Mouse (Mus musculus) embryonic fibroblast, embryonic 13.5 days (primary cell): ENCODE measurements around the gene Slc4a4. TPM values are rescaled to one million over a fixed set of nuclear protein-coding genes. Genes with fewer than 3 reads are reported as not detected.
A peak's percentile ranks its signal among the peaks of the same experiment; 100 is the strongest.

Experiments used
- H3K27ac ChIP-seq: 2 replicates; pipeline ENCODE4 v1.5.1; 2012; ENCODE audit warnings: low read length, control low read depth, inconsistent platforms; ENCODE audit not compliant: insufficient read depth
- H3K4me1 ChIP-seq: 2 replicates; pipeline ENCODE4 v1.6.1; 2011; ENCODE audit warnings: low read length; ENCODE audit not compliant: control insufficient read depth, insufficient read depth
- H3K4me3 ChIP-seq: 2 replicates; pipeline ENCODE4 v1.5.1; 2011; ENCODE audit warnings: mild to moderate bottlenecking, control low read depth, low read length; ENCODE audit not compliant: insufficient read depth
- CTCF ChIP-seq: IDR thresholded peaks from 2 replicates; pipeline ENCODE4 v1.5.1; 2011; ENCODE audit warnings: mild to moderate bottlenecking, control low read depth, low read length, moderate library complexity, borderline replicate concordance; ENCODE audit not compliant: insufficient read depth
- POLR2A ChIP-seq: IDR thresholded peaks from 2 replicates; pipeline ENCODE4 v1.6.1; 2011; ENCODE audit warnings: low read depth, mild to moderate bottlenecking, control low read depth, low read length, moderate library complexity
- polyA plus RNA-seq: library from polyadenylated mRNA; stranded (reverse); fragments of >200 nt; gene quantifications from 2 replicates; pipeline ENCODE4 v1.2.4, GENCODE M21; 2011; ENCODE audit warnings: low read depth; ENCODE audit not compliant: missing spikeins, insufficient read length

The Slc4a4 gene
- polyA plus RNA-seq, 1 experiment: 6.6 TPM

DNA sequence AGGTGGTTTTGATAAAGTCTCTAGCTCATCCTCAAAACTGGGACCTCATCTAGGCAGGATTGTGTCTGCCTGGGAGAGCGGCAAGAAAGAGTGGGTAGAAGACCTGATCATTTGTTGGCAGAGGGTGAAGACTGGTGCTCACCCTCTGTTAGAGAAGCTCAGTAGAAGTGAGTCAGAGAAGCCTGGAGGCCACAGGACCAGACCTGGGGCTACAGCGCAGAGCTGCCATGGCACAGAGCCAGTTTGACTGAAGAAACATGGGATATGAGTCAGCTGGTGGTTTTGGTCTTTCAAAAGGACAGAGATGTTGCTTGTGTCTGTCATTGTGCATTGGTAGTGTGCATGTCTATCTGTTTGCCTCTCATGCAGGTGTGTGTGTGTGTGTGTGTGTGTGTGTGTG, 26.0 kb downstream of the Slc4a4 start:
- no peaks in the 10 kb centered on the region for H3K4me1 ChIP-seq
- no peak for TF ChIP-seq CTCF

GRCm38 (mm10) chr5:88915082-88915481, 28.5 kb downstream of the Slc4a4 start:
- Histone ChIP-seq H3K27ac (no peak overlapping the region), H3K4me1 (no peaks in the 10 kb centered on the region), H3K4me3 (no peak overlapping the region)
- TF ChIP-seq POLR2A: no peak
- TF ChIP-seq CTCF: no peak

More for the DNA sequence above, 26.0 kb downstream of the Slc4a4 start:
- Histone ChIP-seq H3K27ac (no peak overlapping the region), H3K4me3 (no peak overlapping the region)

DNA sequence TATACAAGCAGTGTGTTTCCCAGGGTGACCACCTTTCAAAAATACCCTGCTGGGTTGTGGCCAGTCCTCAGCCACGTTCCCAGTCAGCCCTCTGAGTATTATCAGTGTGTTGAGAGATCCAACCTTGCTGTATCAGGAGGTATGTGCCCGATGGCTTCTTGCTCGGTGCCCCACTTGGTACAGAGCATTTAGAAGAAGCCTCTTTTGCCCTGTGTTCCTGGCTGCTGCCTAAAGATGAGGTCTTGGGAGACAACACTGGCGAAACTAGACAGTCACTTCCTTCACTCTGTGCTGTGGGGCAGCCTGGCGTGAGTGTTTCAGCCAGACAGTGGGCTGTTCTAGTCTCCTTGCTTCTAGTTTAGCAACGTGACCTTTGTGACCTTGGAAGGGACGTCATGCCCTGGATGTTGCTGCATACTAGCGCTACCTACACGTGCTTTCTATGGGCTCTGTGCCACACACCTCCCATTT, 29.9 kb downstream of the Slc4a4 start:
- Histone ChIP-seq H3K4me3 (no peak overlapping the region), H3K4me1 (no peaks in the 10 kb centered on the region), H3K27ac (no peak overlapping the region)
- TF ChIP-seq CTCF (no peak), POLR2A (no peak)

DNA sequence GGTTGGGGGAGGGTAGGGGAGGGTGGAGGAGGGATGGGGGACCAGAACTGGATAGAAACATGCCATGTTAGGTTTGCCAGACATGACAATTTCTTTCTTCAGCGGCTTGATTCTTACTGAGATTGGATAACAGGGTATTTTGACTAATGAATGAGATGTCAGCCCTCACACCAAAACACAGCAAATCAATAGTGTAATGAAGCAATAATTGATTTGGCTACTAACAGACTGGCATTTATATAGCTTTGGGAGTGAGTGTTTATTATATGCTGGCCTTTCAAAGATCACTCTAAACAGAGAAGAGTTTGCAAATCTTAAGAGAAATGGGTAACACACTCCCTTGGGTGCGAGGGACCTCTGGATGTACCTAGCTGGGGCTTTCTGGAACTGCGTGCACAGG, 30.6 kb downstream of the Slc4a4 start:
- Histone ChIP-seq H3K4me3 (no peak overlapping the region), H3K4me1 (no peaks in the 10 kb centered on the region), H3K27ac (no peak overlapping the region)
- no peak for TF ChIP-seq CTCF
- TF ChIP-seq POLR2A: no peak

DNA sequence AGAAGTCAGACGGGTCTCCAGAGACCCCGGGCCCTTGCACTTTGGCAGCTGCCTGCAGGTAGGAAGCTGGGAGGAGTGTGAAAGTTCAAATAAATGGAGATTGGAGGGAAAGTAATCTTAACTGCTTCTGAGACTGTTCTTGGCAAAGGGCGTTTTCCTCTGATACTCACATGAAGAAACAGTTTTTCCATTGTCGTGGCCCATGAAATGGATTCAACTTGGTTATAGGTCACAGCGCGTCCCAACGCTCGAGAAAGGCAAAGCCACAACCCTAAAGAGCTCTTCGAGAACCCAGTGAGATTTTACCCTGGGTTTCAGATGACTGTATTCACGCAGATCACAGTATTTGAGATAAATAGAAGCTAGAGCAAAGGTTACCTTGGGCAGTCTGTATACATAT, 31.0 kb downstream of the Slc4a4 start:
- Histone ChIP-seq H3K4me3 (no peak overlapping the region), H3K27ac (no peak overlapping the region), H3K4me1 (no peaks in the 10 kb centered on the region)
- TF ChIP-seq POLR2A (no peak), CTCF (no peak)

DNA sequence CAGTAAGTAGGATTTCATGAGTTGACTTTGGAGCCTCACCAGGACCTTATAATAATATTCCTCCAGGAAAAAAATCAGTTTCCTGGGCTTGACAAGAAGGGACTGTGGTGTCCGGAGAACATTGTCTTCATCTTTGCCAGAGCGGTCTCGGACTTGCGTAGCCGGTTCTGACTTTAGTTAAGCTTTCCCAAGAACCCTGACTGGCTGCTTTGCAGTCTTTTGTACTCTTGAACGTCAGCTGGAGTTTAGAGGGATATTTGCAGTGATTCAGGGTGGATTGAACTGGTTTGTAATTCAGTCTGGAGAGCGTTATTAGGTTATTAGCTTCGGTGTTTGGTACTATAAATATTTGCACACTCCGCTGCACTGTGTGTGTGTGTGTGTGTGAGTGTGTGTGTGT, 31.9 kb downstream of the Slc4a4 start:
- TF ChIP-seq CTCF (no peak), POLR2A (no peak)
- H3K4me3 ChIP-seq: no peak overlapping the region
- no peaks in the 10 kb centered on the region for H3K4me1 ChIP-seq
- H3K27ac ChIP-seq: no peak overlapping the region

DNA sequence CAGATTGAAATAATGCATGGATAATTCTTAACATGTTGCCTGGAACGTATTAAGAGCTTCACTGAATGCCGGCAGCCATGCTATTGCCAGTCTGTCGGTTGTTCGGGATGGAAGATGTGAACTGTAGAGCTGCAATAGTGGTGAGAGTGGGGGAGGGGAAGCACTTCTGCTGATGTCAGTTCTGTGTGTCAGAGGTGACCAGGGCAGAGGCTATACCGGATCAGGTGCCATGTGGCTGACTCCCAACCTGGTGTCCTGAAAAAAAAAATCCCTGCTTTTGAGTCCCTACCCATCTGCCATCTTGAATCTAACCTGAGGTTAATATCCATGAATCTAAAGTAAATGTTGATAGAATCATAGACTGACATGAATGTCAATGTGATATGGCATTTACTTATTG, 39.0 kb downstream of the Slc4a4 start:
- no peak overlapping the region for H3K27ac ChIP-seq
- TF ChIP-seq CTCF: no peak
- TF ChIP-seq POLR2A: no peak
- no peak overlapping the region for H3K4me3 ChIP-seq
- H3K4me1 ChIP-seq: peaks cover 5% of the 10 kb centered on the region; the same call in 1 of the 2 replicates

DNA sequence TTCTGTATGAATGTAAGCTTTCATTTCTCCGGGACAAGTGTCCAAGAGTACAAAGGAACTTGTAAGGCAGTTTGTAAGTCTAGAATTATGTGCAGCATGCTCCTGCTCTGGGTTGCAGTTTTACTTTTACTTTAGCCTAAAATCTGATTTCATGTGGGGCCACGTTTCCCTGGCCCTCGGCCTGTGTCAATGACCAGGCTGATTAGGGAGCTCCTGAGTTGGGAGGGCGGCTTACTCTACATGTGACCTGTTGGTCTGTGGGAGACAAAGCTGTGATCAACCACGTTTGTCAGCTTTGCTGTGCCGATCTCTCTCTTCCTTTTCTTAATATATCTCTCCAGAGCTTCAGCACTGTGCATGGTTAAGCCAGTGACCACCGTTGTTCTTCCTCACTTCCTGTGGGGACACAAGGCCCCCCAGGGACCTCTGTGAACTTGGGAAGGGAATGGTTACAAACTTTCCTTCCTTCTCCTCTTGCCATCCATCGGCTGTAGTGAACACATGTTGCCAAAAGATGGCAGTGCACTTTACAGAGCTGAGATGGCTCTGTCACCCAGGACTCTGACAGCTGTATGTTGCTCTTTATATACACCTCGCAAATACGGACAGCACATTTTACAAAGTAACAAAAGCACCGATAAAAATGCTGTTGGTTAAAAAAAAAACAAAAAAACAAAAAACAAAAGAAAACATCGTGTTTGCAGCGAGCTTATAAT, 41.7 kb downstream of the Slc4a4 start:
- Histone ChIP-seq H3K27ac (no peak overlapping the region), H3K4me1 (peaks cover 5% of the 10 kb centered on the region), H3K4me3 (no peak overlapping the region)
- peak; percentile 44; the same call in 1 of the 2 replicates for TF ChIP-seq CTCF
- no peak for TF ChIP-seq POLR2A

GRCm38 (mm10) chr5:88929392-88930094, 42.9 kb downstream of the Slc4a4 start:
- TF ChIP-seq CTCF (no peak), POLR2A (no peak)
- no peak overlapping the region for H3K27ac ChIP-seq
- H3K4me3 ChIP-seq: no peak overlapping the region
- H3K4me1 ChIP-seq: peaks cover 5% of the 10 kb centered on the region

DNA sequence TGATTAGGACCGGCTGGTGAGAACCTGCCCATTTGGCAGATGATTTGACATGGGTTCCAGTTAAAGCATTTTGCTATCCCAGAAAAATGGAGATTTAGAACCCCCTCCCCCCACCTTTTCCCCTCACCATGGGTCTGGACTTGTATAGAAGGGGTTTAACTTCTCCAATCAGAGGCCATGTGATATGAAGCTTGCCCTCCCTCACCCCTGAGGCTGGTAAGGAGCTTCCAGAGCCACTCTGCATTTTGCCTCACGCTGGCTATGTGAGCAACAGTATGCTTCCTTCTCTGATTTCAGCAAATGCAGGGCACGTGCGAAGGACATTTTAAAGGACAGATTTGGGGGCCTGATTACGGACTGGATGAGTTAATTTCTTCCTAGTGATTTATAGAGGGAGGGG, 43.5 kb downstream of the Slc4a4 start:
- TF ChIP-seq POLR2A: no peak
- Histone ChIP-seq H3K4me3 (no peak overlapping the region), H3K4me1 (peaks cover 5% of the 10 kb centered on the region), H3K27ac (peak overlapping the region; percentile 13; the same call in 1 of the 2 replicates)
